Mouse (Mus musculus) kidney, postnatal 10 days (tissue): Measurements from ENCODE around the gene Coa7.

Source experiments
- DNase-seq: peaks from one replicate; pipeline ENCODE4 v3.0.0; 2021; ENCODE audit warnings: mixed read lengths

The Coa7 gene

GRCm38 (mm10) chr4:108327730-108328484 lies at the start of gene Coa7:
Gene Coa7, plus strand, starts transcription at chr4:108328140.
- peak; percentile 98 for DNase-seq

GRCm38 (mm10) chr4:108300266-108300665 lies 27.7 kb upstream of the Coa7 start:
- DNase-seq, result peak; percentile 48

- peak; percentile 96 for DNase-seq
Measured at GRCm38 (mm10) chr4:108300670-108301373, 27.1 kb upstream of the Coa7 start, which contains the start of gene Zyg11b. Gene Zyg11b, minus strand, starts transcription at chr4:108301096.

GRCm38 (mm10) chr4:108302296-108302890 lies 25.5 kb upstream of the Coa7 start:
- no peak for DNase-seq

- DNase-seq, result no peak
Measured at GRCm38 (mm10) chr4:108310706-108311105, 17.2 kb upstream of the Coa7 start.

- DNase-seq, result no peak
Measured at GRCm38 (mm10) chr4:108314041-108314440, 13.9 kb upstream of the Coa7 start.

GRCm38 (mm10) chr4:108317656-108318605 lies 10.0 kb upstream of the Coa7 start:
- no peak for DNase-seq

GRCm38 (mm10) chr4:108318649-108319615 lies 9.0 kb upstream of the Coa7 start:
- no peak for DNase-seq

- DNase-seq, result no peak
Measured at GRCm38 (mm10) chr4:108319747-108320146, 8.2 kb upstream of the Coa7 start.

- DNase-seq, result peak; percentile 22
Measured at GRCm38 (mm10) chr4:108320627-108321380, 7.1 kb upstream of the Coa7 start.

GRCm38 (mm10) chr4:108323588-108323987 lies 4.4 kb upstream of the Coa7 start:
- DNase-seq, result no peak

- DNase-seq, result no peak
Measured at GRCm38 (mm10) chr4:108327071-108327579, 815 bp upstream of the Coa7 start.

- no peak for DNase-seq
Measured at GRCm38 (mm10) chr4:108329840-108330239, 1.9 kb downstream of the Coa7 start.

- DNase-seq, result peak; percentile 22
Measured at GRCm38 (mm10) chr4:108332041-108332440, 4.1 kb downstream of the Coa7 start.

GRCm38 (mm10) chr4:108335413-108335812 lies 7.5 kb downstream of the Coa7 start:
- no peak for DNase-seq

- DNase-seq, result no peak
Measured at GRCm38 (mm10) chr4:108336765-108337164, 8.8 kb downstream of the Coa7 start.

GRCm38 (mm10) chr4:108337817-108338216 lies 9.9 kb downstream of the Coa7 start:
- DNase-seq, result no peak

- no peak for DNase-seq
Measured at GRCm38 (mm10) chr4:108338321-108338733, 10.4 kb downstream of the Coa7 start.

GRCm38 (mm10) chr4:108338811-108339210 lies 10.9 kb downstream of the Coa7 start:
- no peak for DNase-seq

- DNase-seq, result peak; percentile 79
Measured at GRCm38 (mm10) chr4:108339277-108339690, 11.3 kb downstream of the Coa7 start.
